Mouse (Mus musculus) CH12.LX (cell line): Measurements from ENCODE around the gene Tvp23a.

Experiments used
- BHLHE40 ChIP-seq: IDR thresholded peaks from 2 replicates; pipeline ENCODE4 v1.6.1; 2011; ENCODE audit warnings: mild to moderate bottlenecking, low read depth, low read length, improper control_type of control experiment
- ETS1 ChIP-seq: conservative IDR thresholded peaks from 2 replicates; pipeline ENCODE4 v1.6.1; 2012; ENCODE audit warnings: low read depth, mild to moderate bottlenecking, inconsistent platforms, low read length, improper control_type of control experiment, moderate library complexity
- MAZ ChIP-seq: IDR thresholded peaks from 2 replicates; pipeline ENCODE4 v1.6.1; 2012; ENCODE audit warnings: low read depth, mild to moderate bottlenecking, inconsistent platforms, low read length, improper control_type of control experiment, moderate library complexity

- TF ChIP-seq MAZ = no peak
- no peak for TF ChIP-seq ETS1
- TF ChIP-seq BHLHE40 = no peak
Measured at GRCm38 (mm10) chr16:10385261-10385660, 61.9 kb downstream of the Tvp23a start.
